Mouse (Mus musculus) liver, postnatal 0 days (tissue): ENCODE measurements at regions not wholly inside any gene's neighbourhood (a gene's known extent, or its start where the extent isn't known, plus 50 kb on each side); places are given as distances from the start of the nearest gene placed in this dataset.

Experiments
- CTCF ChIP-seq: sonication (generic); IDR thresholded peaks from 2 replicates; pipeline ENCODE4 v1.5.1; 2016; ENCODE audit warnings: antibody characterized with exemption, low read depth
- EP300 ChIP-seq: IDR thresholded peaks from 2 replicates; pipeline ENCODE4 v1.6.1; 2016; ENCODE audit warnings: antibody characterized with exemption, low read depth, mild to moderate bottlenecking

- no peak for TF ChIP-seq CTCF
- no peak for TF ChIP-seq EP300
Measured at GRCm38 (mm10) chr8:126135573-126135972, 140.6 kb downstream of the Kcnk1 start.
